Mouse (Mus musculus) liver, adult 2 months (tissue): ENCODE data around the gene Krt36. TPM values are rescaled to one million over a fixed set of nuclear protein-coding genes. Genes with fewer than 3 reads are reported as not detected.

Experiments
- DNase-seq: peaks from one replicate; pipeline ENCODE4 v3.0.0-alpha.2; 2011; ENCODE audit warnings: low read depth, low spot score; ENCODE audit errors: extremely low read depth
- H3K27ac ChIP-seq: fragments of 200-500 bp; replicated peaks from 2 replicates; pipeline ENCODE4 v1.5.1; 2012; ENCODE audit warnings: low read depth, mild to moderate bottlenecking, control low read depth, inconsistent platforms, low read length; ENCODE audit not compliant: insufficient read depth
- H3K27me3 ChIP-seq: fragments of 200-500 bp; 2 replicates; pipeline ENCODE4 v1.6.1; 2012; ENCODE audit warnings: mild to moderate bottlenecking, moderate library complexity, low read length, inconsistent platforms; ENCODE audit not compliant: control insufficient read depth, insufficient read depth
- H3K36me3 ChIP-seq: fragments of 200-500 bp; 2 replicates; pipeline ENCODE4 v1.6.1; 2012; ENCODE audit warnings: low read length, inconsistent platforms; ENCODE audit not compliant: control insufficient read depth, insufficient read depth
- H3K4me1 ChIP-seq: fragments of 200-500 bp; 2 replicates; pipeline ENCODE4 v1.6.1; 2011; ENCODE audit warnings: low read length; ENCODE audit not compliant: control insufficient read depth, insufficient read depth
- H3K4me3 ChIP-seq: fragments of 200-500 bp; 2 replicates; pipeline ENCODE4 v1.5.1; 2011; ENCODE audit warnings: low read depth, mild to moderate bottlenecking, control low read depth, low read length, moderate library complexity; ENCODE audit not compliant: insufficient read depth
- H3K79me2 ChIP-seq: fragments of 200-500 bp; 2 replicates; pipeline ENCODE4 v1.6.1; 2012; ENCODE audit warnings: inconsistent platforms, mild to moderate bottlenecking, low read length, moderate library complexity; ENCODE audit not compliant: control insufficient read depth, insufficient read depth
- H3K9ac ChIP-seq: fragments of 200-500 bp; 2 replicates; pipeline ENCODE4 v1.6.1; 2012; ENCODE audit warnings: low read depth, mild to moderate bottlenecking, control low read depth, inconsistent platforms, low read length
- CTCF ChIP-seq: fragments of 200-500 bp; IDR thresholded peaks from 2 replicates; pipeline ENCODE4 v1.5.1; 2011; ENCODE audit warnings: low read depth, low read length, control low read depth
- POLR2A ChIP-seq: fragments of 200-500 bp; IDR thresholded peaks from 2 replicates; pipeline ENCODE4 v1.6.1; 2011; ENCODE audit warnings: low read length, control low read depth; ENCODE audit not compliant: insufficient read depth; ENCODE audit errors: extremely low read depth
- WGBS: fragments of 180-500 bp; shearing (Covaris S2); methylation state at CpG from one replicate; pipeline ENCODE4 v1.1.7; 2018; 5-methylcytosine and 5-hydroxymethylcytosine counted together
- polyA plus RNA-seq: library from polyadenylated mRNA; depleted of rRNA; stranded (reverse); fragments of >200 nt; gene quantifications from 2 replicates; pipeline ENCODE4 v1.2.3, GENCODE M21; 2012; rRNA removed
- total RNA-seq: library from RNA; depleted of rRNA; stranded (reverse); fragments of >200 nt; gene quantifications from 2 replicates; pipeline ENCODE4 v1.2.3, GENCODE M21; 2014; rRNA removed

Gene Krt36
- not detected in 2 replicates for total RNA-seq
- polyA plus RNA-seq: not detected in 2 replicates

DNA sequence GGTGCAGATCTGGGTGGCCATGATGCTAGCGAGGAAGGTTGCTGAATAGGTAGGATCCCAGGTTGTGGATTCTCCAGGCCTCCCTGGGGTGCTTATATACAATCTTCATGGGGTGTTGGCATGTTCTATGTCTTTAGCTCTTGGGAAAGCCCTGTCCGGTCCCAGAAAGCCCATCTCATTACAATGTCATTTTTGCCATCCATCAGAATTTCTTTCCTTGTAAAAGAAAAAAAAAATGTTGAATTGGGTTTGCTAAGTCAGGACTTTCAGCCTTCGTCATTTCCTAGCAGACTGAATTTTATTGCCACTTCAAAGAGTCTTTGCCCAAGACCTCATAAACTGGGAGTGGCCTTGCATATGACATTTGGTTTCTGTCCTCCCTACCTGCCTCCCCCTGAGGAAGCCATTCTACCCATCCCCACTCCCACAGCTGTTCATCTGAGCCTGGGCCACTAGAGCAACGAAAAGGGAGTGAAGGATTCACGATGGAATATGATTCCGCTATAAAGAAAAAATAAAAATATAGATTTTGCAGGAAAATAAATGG is at the start of gene Krt36:
Gene Krt36, minus strand, starts transcription at position 51 of the 547 bp plus-strand sequence.
- WGBS: 90% methylated on average over 6 of the region's 6 CpGs
- TF ChIP-seq POLR2A (no peak), CTCF (no peak)
- no peaks in the 10 kb centered on the region for H3K79me2 ChIP-seq
- DNase-seq: no peak
- H3K9ac ChIP-seq: no peak within 1 kb of the TSS
- H3K27me3 ChIP-seq: no peaks in the 10 kb centered on the region
- H3K27ac ChIP-seq: no peak within 1 kb of the TSS
- H3K4me3 ChIP-seq: no peak within 1 kb of the TSS
- H3K36me3 ChIP-seq: no peaks in the 10 kb centered on the region
- H3K4me1 ChIP-seq: no peaks in the 10 kb centered on the region

- H3K27me3 ChIP-seq: peaks cover 8% of the 10 kb centered on the region
- H3K36me3 ChIP-seq: no peaks in the 10 kb centered on the region
- H3K9ac ChIP-seq: no peak within 1 kb of the TSS
- DNase-seq: no peak
- no peak within 1 kb of the TSS for H3K27ac ChIP-seq
- 70% methylated on average over 9 of the region's 9 CpGs for WGBS
- TF ChIP-seq POLR2A: no peak
- TF ChIP-seq CTCF: no peak
- no peaks in the 10 kb centered on the region for H3K79me2 ChIP-seq
- no peak within 1 kb of the TSS for H3K4me3 ChIP-seq
- H3K4me1 ChIP-seq: no peaks in the 10 kb centered on the region
Observed at GRCm38 (mm10) chr11:100148615-100149330, 43.3 kb upstream of the Krt36 start, which contains the start of gene Krt19. TSS of gene Krt19 (minus strand) at chr11:100148665.

- H3K27ac ChIP-seq: no peak overlapping the region
- H3K79me2 ChIP-seq: no peaks in the 10 kb centered on the region
- H3K9ac ChIP-seq: no peak overlapping the region
- 72% methylated on average over 5 of the region's 5 CpGs for WGBS
- no peaks in the 10 kb centered on the region for H3K4me1 ChIP-seq
- TF ChIP-seq POLR2A (no peak), CTCF (no peak)
- peaks cover 8% of the 10 kb centered on the region for H3K27me3 ChIP-seq
- DNase-seq: no peak
- no peak overlapping the region for H3K4me3 ChIP-seq
- H3K36me3 ChIP-seq: no peaks in the 10 kb centered on the region
Observed at GRCm38 (mm10) chr11:100147566-100148353, 42.3 kb upstream of the Krt36 start.

DNA sequence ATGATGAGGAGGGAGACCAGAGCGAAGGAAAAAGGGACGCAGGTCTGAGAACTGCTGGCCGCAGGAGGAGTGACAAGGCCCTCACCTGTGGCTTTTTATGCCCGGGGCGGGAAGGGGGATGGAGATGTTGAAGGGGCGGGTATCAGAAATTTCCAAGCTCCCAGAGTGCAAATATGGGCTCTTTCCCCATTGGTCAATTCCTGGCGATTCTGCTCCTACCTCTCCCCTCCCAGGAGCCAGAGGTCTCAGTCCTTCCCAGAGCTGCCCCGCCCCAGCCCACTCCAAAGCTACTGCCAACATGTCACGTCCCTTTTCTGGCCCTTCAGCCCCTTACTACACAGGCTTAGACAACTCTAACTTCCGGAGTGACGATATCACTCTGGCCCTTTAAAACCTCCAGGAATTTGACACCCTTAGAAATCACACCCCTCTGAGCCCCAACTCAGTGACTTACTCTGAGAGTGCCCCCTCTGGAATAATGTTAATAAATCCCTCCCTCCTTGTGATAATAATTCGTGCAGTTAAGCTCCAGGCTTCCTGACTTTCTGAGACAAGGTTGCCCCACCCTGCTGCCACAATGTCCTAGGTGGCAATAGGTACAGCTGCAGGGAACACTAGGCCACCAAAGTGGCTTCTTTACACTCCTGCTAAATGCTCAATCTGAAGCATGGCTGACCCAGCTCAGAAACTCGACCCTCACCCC is 40.6 kb upstream of the Krt36 start:
- H3K4me3 ChIP-seq: peak overlapping the region; percentile 51; the same call in 1 of the 2 replicates
- TF ChIP-seq POLR2A (no peak), CTCF (no peak)
- WGBS: 6% methylated on average over 13 of the region's 13 CpGs
- no peak overlapping the region for H3K9ac ChIP-seq
- no peaks in the 10 kb centered on the region for H3K36me3 ChIP-seq
- no peak overlapping the region for H3K27ac ChIP-seq
- no peaks in the 10 kb centered on the region for H3K4me1 ChIP-seq
- no peaks in the 10 kb centered on the region for H3K79me2 ChIP-seq
- H3K27me3 ChIP-seq: peaks cover 8% of the 10 kb centered on the region
- DNase-seq: no peak

DNA sequence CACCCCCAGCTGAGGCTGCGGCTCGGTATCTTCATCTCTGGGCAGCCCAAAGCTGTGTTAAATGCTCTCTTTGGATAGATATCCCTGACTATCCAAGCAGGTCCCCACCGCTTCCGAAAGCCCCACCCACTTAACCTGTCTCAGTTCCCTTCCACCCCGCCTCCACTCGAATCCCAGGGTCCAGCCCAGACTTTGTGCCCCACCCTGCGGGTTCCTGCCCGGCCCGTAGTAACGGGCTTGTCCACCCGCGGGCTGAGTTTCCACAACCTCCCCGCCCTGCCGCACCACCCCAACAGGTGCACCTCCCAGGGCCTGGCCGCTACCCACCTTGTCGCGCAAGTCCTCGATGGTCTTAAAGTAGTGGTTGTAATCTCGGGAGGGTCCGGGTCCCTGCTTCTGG is 39.7 kb upstream of the Krt36 start:
- no peaks in the 10 kb centered on the region for H3K79me2 ChIP-seq
- TF ChIP-seq CTCF (no peak), POLR2A (no peak)
- no peak for DNase-seq
- H3K27ac ChIP-seq: no peak overlapping the region; the same call in 1 of the 2 replicates
- H3K36me3 ChIP-seq: no peaks in the 10 kb centered on the region
- 4% methylated on average over 20 of the region's 20 CpGs for WGBS
- H3K4me1 ChIP-seq: no peaks in the 10 kb centered on the region
- H3K4me3 ChIP-seq: peak overlapping the region; percentile 51; the same call in 1 of the 2 replicates
- no peak overlapping the region for H3K9ac ChIP-seq
- peaks cover 8% of the 10 kb centered on the region for H3K27me3 ChIP-seq
